Mouse (Mus musculus): Measurements from ENCODE around the gene Dgki.

- TF ChIP-seq CTCF (IDR thresholded peaks at IDR 0.05; ENCODE audit: low read depth, low read length) (no peak), POLR2A (IDR thresholded peaks at IDR 0.05; ENCODE audit: borderline replicate concordance, low read depth, low read length) (no peak)
Measured at GRCm38 (mm10) chr6:36981646-36982045, 318.3 kb downstream of the Dgki start.
